Mouse (Mus musculus): ENCODE measurements around the gene Fgf22.

DNA sequence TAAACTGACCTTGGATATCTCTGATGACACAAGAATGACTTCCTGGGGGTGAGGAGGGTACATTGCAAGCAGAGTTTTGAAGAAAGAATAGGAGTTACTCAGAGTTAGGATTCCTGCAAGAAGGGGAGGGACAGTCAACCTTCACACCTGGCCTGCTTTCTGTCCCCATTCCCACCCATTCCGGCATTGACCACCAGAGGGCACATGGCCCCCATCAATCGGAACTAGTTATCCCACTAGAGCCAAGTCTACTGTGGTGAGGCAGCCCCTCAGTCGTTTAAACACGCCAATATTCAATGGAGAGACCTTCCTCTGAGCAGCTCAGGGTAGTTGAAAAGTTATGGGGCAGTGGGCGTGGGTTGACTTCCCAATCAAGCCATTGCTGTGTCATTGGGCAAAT is 13.5 kb downstream of the Fgf22 start:
- no peak for TF ChIP-seq POLR2A (IDR thresholded peaks at IDR 0.05; ENCODE audit: low read depth, low read length)
- peak; percentile 84; the same call in 1 of the 2 replicates for TF ChIP-seq CTCF (IDR thresholded peaks at IDR 0.05; ENCODE audit: extremely low read depth, insufficient read length, insufficient replicate concordance, low read depth, low read length)

All from small intestine, adult 2 months (tissue).